Mouse (Mus musculus) neural tube, postnatal 0 days (tissue): ENCODE data around the gene Rslcan18. TPM values are rescaled to one million over a fixed set of nuclear protein-coding genes. Genes with fewer than 3 reads are reported as not detected.

Experiments used
- polyA plus RNA-seq: library from polyadenylated mRNA; unstranded; fragments of >200 nt; fragmentation: Nextera tagmentation; extraction: Ambion mirVana; gene quantifications from 2 replicates; pipeline ENCODE4 v1.2.1, GENCODE M21; 2015

Rslcan18 gene
- 0.11 TPM in 1 of 2 replicates, not detected in the other for polyA plus RNA-seq

GRCm38 (mm10) chr13:67116163-67116562 lies at the start of gene Rslcan18:
Gene Rslcan18, minus strand, starts transcription at chr13:67116263.

GRCm38 (mm10) chr13:67121360-67121759 lies 5.3 kb upstream of the Rslcan18 start, which contains the start of gene Zfp759:
Gene Zfp759, plus strand, starts transcription at chr13:67121660.

GRCm38 (mm10) chr13:67108194-67108820 lies 7.8 kb downstream of the Rslcan18 start, which contains the start of gene Gm28557:
Gene Gm28557, minus strand, starts transcription at chr13:67108604.

GRCm38 (mm10) chr13:67097876-67098275 lies 18.2 kb downstream of the Rslcan18 start, which contains the start of gene Zfp708:
Gene Zfp708, minus strand, starts transcription at chr13:67097976.

GRCm38 (mm10) chr13:67060786-67061358 lies 55.2 kb downstream of the Rslcan18 start, which contains the start of gene Zfp712:
Gene Zfp712, minus strand, starts transcription at chr13:67061170.

Other genes starting within 250 kb of the Rslcan18 start
- gene Gm10767, start 211.3 kb downstream of the Rslcan18 start, polyA plus RNA-seq = 3.1 and 3.6 TPM in 2 replicates
- 3.8 and 4.7 TPM in 2 replicates for gene Zfp712, start 55.1 kb downstream of the Rslcan18 start, polyA plus RNA-seq
- gene Zfp708, start 18.3 kb downstream of the Rslcan18 start, polyA plus RNA-seq = 5.9 and 6.8 TPM in 2 replicates
- 0.75 and 2.1 TPM in 2 replicates for gene Gm28557, start 7.7 kb downstream of the Rslcan18 start, polyA plus RNA-seq
- gene Zfp759, start 5.4 kb upstream of the Rslcan18 start, polyA plus RNA-seq = 3.1 and 3.5 TPM in 2 replicates
- gene Rsl1, start 56.9 kb upstream of the Rslcan18 start, polyA plus RNA-seq = 3.9 and 4.2 TPM in 2 replicates
- gene Zfp455, start 78.2 kb upstream of the Rslcan18 start, polyA plus RNA-seq = 1.6 and 2.1 TPM in 2 replicates
- 4.7 and 5.2 TPM in 2 replicates for gene Zfp458, start 162.2 kb upstream of the Rslcan18 start, polyA plus RNA-seq
- gene Zfp457, start 190.2 kb upstream of the Rslcan18 start, polyA plus RNA-seq = 0.39 and 1.1 TPM in 2 replicates
- gene Zfp595, start 216.3 kb upstream of the Rslcan18 start, polyA plus RNA-seq = 1.0 TPM in 2 replicates
- gene Gm28044, start 244.3 kb upstream of the Rslcan18 start, polyA plus RNA-seq = not detected in 2 replicates
- 0.37 and 0.43 TPM in 2 replicates for gene Zfp953, start 244.3 kb upstream of the Rslcan18 start, polyA plus RNA-seq